ENCODE assay signal across 17 mouse cellular contexts in genomic region chr2:172392041-172392521, GRCm38 (mm10). TPM values are rescaled to one million over a fixed set of nuclear protein-coding genes. Genes with fewer than 3 reads are reported as not detected.
A peak's percentile ranks its signal among the peaks of the same experiment; 100 is the strongest.
DNase-seq lines count a peak whose midpoint lies in the region; ATAC-seq lines count a peak whose summit lies in the region.
"Had no signal": no experiment of that assay in that cellular context is flagged by ENCODE, and none has a peak within 500 bp of the region (broad histone marks: within the 10 kb centered on the region; RNA-seq: fewer than 3 reads in every experiment).

No protein-coding gene starts in this region.

- WGBS in forebrain, embryonic 10.5 days = 80% methylated on average over 10 of the region's 10 CpGs

- H3K27me3 ChIP-seq in forebrain, embryonic 10.5 days (ENCODE audit: poor library complexity, severe bottlenecking) = no peaks in the 10 kb centered on the region
- H3K27me3 ChIP-seq: heart, embryonic 15.5 days had no signal

- peak; percentile 33 for DNase-seq in CD4-positive, CD25-positive, alpha-beta regulatory T cell, adult 2 months (ENCODE audit: low read depth, low spot score)
- peak; percentile 34 to 53 for DNase-seq in frontal cortex, postnatal 14 days (ENCODE audit: low spot score in 2 of 2)
- peak; percentile 65 to 78 for DNase-seq in left cerebral cortex, adult 9 months (ENCODE audit: low spot score in 2 of 2)
- DNase-seq in telencephalon, adult 2 months (ENCODE audit: low read depth, low spot score) = peak; percentile 85
- DNase-seq in spleen, postnatal 14 days (ENCODE audit: low spot score in 2 of 2) = no peak
- DNase-seq in forebrain, embryonic 10.5 days (ENCODE audit: extremely low spot score, low spot score) = no peak
- DNase-seq: adrenal gland, postnatal 14 days; cerebellum, postnatal 10 days; gastrocnemius, postnatal 10 days; kidney, adult 9 months; lung, postnatal 14 days; retina, postnatal 1 day had no signal

- no peak overlapping the region for H3K4me3 ChIP-seq in forebrain, embryonic 10.5 days
- H3K4me3 ChIP-seq: heart, embryonic 15.5 days; limb, embryonic 13.5 days had no signal

- H3K27ac ChIP-seq in forebrain, embryonic 10.5 days = no peak overlapping the region
- H3K27ac ChIP-seq: heart, embryonic 15.5 days; limb, embryonic 13.5 days had no signal

- H3K4me1 ChIP-seq in forebrain, embryonic 10.5 days = peaks cover 11% of the 10 kb centered on the region
- H3K4me1 ChIP-seq: limb, embryonic 13.5 days had no signal

- H3K9me3 ChIP-seq in forebrain, embryonic 10.5 days = no peaks in the 10 kb centered on the region
- H3K9me3 ChIP-seq: G1E; heart, embryonic 15.5 days; limb, embryonic 13.5 days had no signal

- no peak for ATAC-seq in CD4-positive, CD25-positive, alpha-beta regulatory T cell, adult 4 months
- no peak for ATAC-seq in megakaryocyte progenitor cell, adult 5-6 weeks (replicated peaks; ENCODE audit: poor library complexity)

- no peaks in the 10 kb centered on the region for H3K36me3 ChIP-seq in forebrain, embryonic 10.5 days (replicated peaks)
- H3K36me3 ChIP-seq: G1E; heart, embryonic 15.5 days; limb, embryonic 13.5 days had no signal

RNA-seq across cellular contexts. Expression of gene Cass4, which starts 1.5 kb away (rescaled TPM):
- 10 to 100 TPM in 1 of 2 experiments, 1 to 10 TPM in 1; 6.8 to 10.5 TPM for polyA plus RNA-seq in CD4-positive, CD25-positive, alpha-beta regulatory T cell, adult 4 months (2017; shearing (Covaris generic))
- 0.24 and 0.34 TPM in 2 replicates for polyA plus RNA-seq in forebrain, embryonic 10.5 days (2016; fragmentation: Nextera tagmentation; extraction: Ambion mirVana)
- 1.4 and 2.1 TPM in 2 replicates for total RNA-seq in megakaryocyte progenitor cell, adult 5-6 weeks (2015)
- 1.00 and 2.1 TPM in 2 replicates for total RNA-seq in megakaryocyte progenitor cell, adult 5-6 weeks (2017)

RNA-seq across cellular contexts. Expression of gene Cstf1, which starts 21.6 kb away (rescaled TPM):
- polyA plus RNA-seq in CD4-positive, CD25-positive, alpha-beta regulatory T cell, adult 4 months (2017; shearing (Covaris generic)) = 10 to 100 TPM; 37.0 to 48.5 TPM
- polyA plus RNA-seq in forebrain, embryonic 10.5 days (2016; fragmentation: Nextera tagmentation; extraction: Ambion mirVana) = 56.0 and 57.2 TPM in 2 replicates
- 28.4 and 35.7 TPM in 2 replicates for total RNA-seq in megakaryocyte progenitor cell, adult 5-6 weeks (2015)
- total RNA-seq in megakaryocyte progenitor cell, adult 5-6 weeks (2017) = 41.0 and 41.8 TPM in 2 replicates

RNA-seq across cellular contexts. Expression of gene Aurka, which starts 21.7 kb away (rescaled TPM):
- polyA plus RNA-seq in CD4-positive, CD25-positive, alpha-beta regulatory T cell, adult 4 months (2017; shearing (Covaris generic)) = 1 to 10 TPM; 4.0 to 9.2 TPM
- 224 and 227 TPM in 2 replicates for polyA plus RNA-seq in forebrain, embryonic 10.5 days (2016; fragmentation: Nextera tagmentation; extraction: Ambion mirVana)
- 48.7 and 50.9 TPM in 2 replicates for total RNA-seq in megakaryocyte progenitor cell, adult 5-6 weeks (2015)
- 86.9 and 90.2 TPM in 2 replicates for total RNA-seq in megakaryocyte progenitor cell, adult 5-6 weeks (2017)

RNA-seq across cellular contexts. Expression of gene Fam210b, which starts 46.7 kb away (rescaled TPM):
- polyA plus RNA-seq in CD4-positive, CD25-positive, alpha-beta regulatory T cell, adult 4 months (2017; shearing (Covaris generic)) = 1 to 10 TPM; 7.8 to 9.8 TPM
- 15.7 and 16.6 TPM in 2 replicates for polyA plus RNA-seq in forebrain, embryonic 10.5 days (2016; fragmentation: Nextera tagmentation; extraction: Ambion mirVana)
- total RNA-seq in megakaryocyte progenitor cell, adult 5-6 weeks (2015) = 3.5 and 4.1 TPM in 2 replicates
- 2.2 and 2.4 TPM in 2 replicates for total RNA-seq in megakaryocyte progenitor cell, adult 5-6 weeks (2017)

RNA-seq across cellular contexts. Expression of gene Rtf2, which starts 48.3 kb away (rescaled TPM):
- 100 to 1,000 TPM; 139 to 161 TPM for polyA plus RNA-seq in CD4-positive, CD25-positive, alpha-beta regulatory T cell, adult 4 months (2017; shearing (Covaris generic))
- 84.8 and 85.6 TPM in 2 replicates for polyA plus RNA-seq in forebrain, embryonic 10.5 days (2016; fragmentation: Nextera tagmentation; extraction: Ambion mirVana)
- 27.6 and 29.6 TPM in 2 replicates for total RNA-seq in megakaryocyte progenitor cell, adult 5-6 weeks (2015)
- 146 and 199 TPM in 2 replicates for total RNA-seq in megakaryocyte progenitor cell, adult 5-6 weeks (2017)

Comparison
In these comparisons a context has a peak if more than half of its experiments do, and no peak if none do; other contexts are left out.
1. DNase-seq: peak in CD4-positive, CD25-positive, alpha-beta regulatory T cell, adult 2 months (single experiment), frontal cortex, postnatal 14 days (2 of 2), left cerebral cortex, adult 9 months (2 of 2) and telencephalon, adult 2 months (single experiment); none in spleen, postnatal 14 days (0 of 2) and forebrain, embryonic 10.5 days (single experiment).
2. RNA of gene Aurka, which starts 21.7 kb away (polyA plus RNA-seq): 224 to 227 TPM in forebrain, embryonic 10.5 days; 4.0 to 9.2 TPM in CD4-positive, CD25-positive, alpha-beta regulatory T cell, adult 4 months; every median in the first group is over 10 times any median in the second.